Mouse (Mus musculus) stomach, embryonic 16.5 days (tissue): ENCODE data around the gene N4bp1. TPM values are rescaled to one million over a fixed set of nuclear protein-coding genes. Genes with fewer than 3 reads are reported as not detected.
A peak's percentile ranks its signal among the peaks of the same experiment; 100 is the strongest.

Source experiments
- ATAC-seq: fragments of 200-750 bp; cut with Nextera tagmentation; 2 replicates; pipeline ENCODE4 v1.8.0; 2017; ENCODE audit warnings: moderate number of reproducible peaks, moderate TSS enrichment; ENCODE audit not compliant: insufficient read depth, low FRiP score
- H3K27ac ChIP-seq: fragments of 300-500 bp; sonication (generic); 2 replicates; pipeline ENCODE4 v1.5.1; 2014; ENCODE audit warnings: low read length
- H3K27me3 ChIP-seq: fragments of 300-500 bp; sonication (generic); 2 replicates; pipeline ENCODE4 v1.6.1; 2014; ENCODE audit warnings: low read length, control low read depth, mixed read lengths; ENCODE audit not compliant: control insufficient read depth, insufficient read depth
- H3K36me3 ChIP-seq: fragments of 300-500 bp; sonication (generic); 2 replicates; pipeline ENCODE4 v1.6.1; 2014; ENCODE audit warnings: low read length; ENCODE audit not compliant: control insufficient read depth, insufficient read depth
- H3K4me1 ChIP-seq: fragments of 300-500 bp; sonication (generic); 2 replicates; pipeline ENCODE4 v1.6.1; 2014; ENCODE audit warnings: low read length, control low read depth, mixed read lengths; ENCODE audit not compliant: control insufficient read depth, insufficient read depth
- H3K4me2 ChIP-seq: fragments of 300-500 bp; sonication (generic); 2 replicates; pipeline ENCODE4 v1.6.1; 2014; ENCODE audit warnings: low read depth, low read length, mixed read lengths
- H3K4me3 ChIP-seq: fragments of 300-500 bp; sonication (generic); replicated peaks from 2 replicates; pipeline ENCODE4 v1.5.1; 2014; ENCODE audit warnings: mild to moderate bottlenecking, low read length
- H3K9ac ChIP-seq: fragments of 300-500 bp; sonication (generic); 2 replicates; pipeline ENCODE4 v1.6.1; 2014; ENCODE audit warnings: low read length
- H3K9me3 ChIP-seq: fragments of 300-500 bp; sonication (generic); replicated peaks from 2 replicates; pipeline ENCODE4 v1.6.1; 2016; ENCODE audit warnings: low read length, control low read depth; ENCODE audit not compliant: control insufficient read depth
- WGBS: fragments of 180-500 bp; shearing (Covaris S2); extraction: QIAGEN DNeasy Blood & Tissue Kit; methylation state at CpG from one replicate; pipeline ENCODE4 v1.1.7; 2014; 5-methylcytosine and 5-hydroxymethylcytosine counted together
- polyA plus RNA-seq: library from polyadenylated mRNA; unstranded; fragments of >200 nt; fragmentation: Nextera tagmentation; extraction: Ambion mirVana; gene quantifications from 2 replicates; pipeline ENCODE4 v1.2.1, GENCODE M21; 2015

The N4bp1 gene
- polyA plus RNA-seq, 1 experiment from 2014 or later: 6.8 TPM

- no peak overlapping the region for H3K4me3 ChIP-seq
- no peak overlapping the region for H3K27ac ChIP-seq
- H3K27me3 ChIP-seq: no peaks in the 10 kb centered on the region
- no peak overlapping the region for H3K4me2 ChIP-seq
- peaks cover 7% of the 10 kb centered on the region for H3K4me1 ChIP-seq
- H3K9ac ChIP-seq: no peak overlapping the region
- H3K9me3 ChIP-seq: no peaks in the 10 kb centered on the region
- no peak for ATAC-seq
- 69% methylated on average over 8 of the region's 8 CpGs for WGBS
- H3K36me3 ChIP-seq: no peaks in the 10 kb centered on the region
Measured at GRCm38 (mm10) chr8:86779207-86779606, 105.9 kb downstream of the N4bp1 start.

GRCm38 (mm10) chr8:86769945-86770715 is 114.9 kb downstream of the N4bp1 start:
- no peak for ATAC-seq
- H3K4me2 ChIP-seq: no peak overlapping the region
- H3K36me3 ChIP-seq: no peaks in the 10 kb centered on the region
- H3K4me3 ChIP-seq: no peak overlapping the region
- no peak overlapping the region for H3K27ac ChIP-seq
- no peaks in the 10 kb centered on the region for H3K27me3 ChIP-seq
- 78% methylated on average over 1 of the region's 1 CpGs for WGBS
- no peaks in the 10 kb centered on the region for H3K9me3 ChIP-seq
- H3K4me1 ChIP-seq: peaks cover 3% of the 10 kb centered on the region; the same call in 1 of the 2 replicates
- no peak overlapping the region for H3K9ac ChIP-seq

GRCm38 (mm10) chr8:86768499-86768898 is 116.6 kb downstream of the N4bp1 start:
- no peak overlapping the region for H3K4me3 ChIP-seq
- H3K4me1 ChIP-seq: peaks cover 3% of the 10 kb centered on the region; the same call in 1 of the 2 replicates
- WGBS: 50% methylated on average over 5 of the region's 5 CpGs
- peak; percentile 49; the same call in 1 of the 2 replicates for ATAC-seq
- no peaks in the 10 kb centered on the region for H3K9me3 ChIP-seq
- peak overlapping the region; percentile 73; the same call in 1 of the 2 replicates for H3K27ac ChIP-seq
- no peak overlapping the region for H3K4me2 ChIP-seq
- H3K27me3 ChIP-seq: no peaks in the 10 kb centered on the region
- H3K36me3 ChIP-seq: no peaks in the 10 kb centered on the region
- H3K9ac ChIP-seq: no peak overlapping the region

- no peaks in the 10 kb centered on the region for H3K27me3 ChIP-seq
- ATAC-seq: peak; percentile 43; the same call in 1 of the 2 replicates
- WGBS: 81% methylated on average over 9 of the region's 9 CpGs
- no peaks in the 10 kb centered on the region for H3K9me3 ChIP-seq
- no peak overlapping the region for H3K4me2 ChIP-seq
- H3K4me1 ChIP-seq: peaks cover 3% of the 10 kb centered on the region; the same call in 1 of the 2 replicates
- H3K36me3 ChIP-seq: no peaks in the 10 kb centered on the region
- H3K4me3 ChIP-seq: no peak overlapping the region
- peak overlapping the region; percentile 68 for H3K27ac ChIP-seq
- no peak overlapping the region for H3K9ac ChIP-seq
Measured at GRCm38 (mm10) chr8:86766548-86767211, 118.4 kb downstream of the N4bp1 start.

DNA sequence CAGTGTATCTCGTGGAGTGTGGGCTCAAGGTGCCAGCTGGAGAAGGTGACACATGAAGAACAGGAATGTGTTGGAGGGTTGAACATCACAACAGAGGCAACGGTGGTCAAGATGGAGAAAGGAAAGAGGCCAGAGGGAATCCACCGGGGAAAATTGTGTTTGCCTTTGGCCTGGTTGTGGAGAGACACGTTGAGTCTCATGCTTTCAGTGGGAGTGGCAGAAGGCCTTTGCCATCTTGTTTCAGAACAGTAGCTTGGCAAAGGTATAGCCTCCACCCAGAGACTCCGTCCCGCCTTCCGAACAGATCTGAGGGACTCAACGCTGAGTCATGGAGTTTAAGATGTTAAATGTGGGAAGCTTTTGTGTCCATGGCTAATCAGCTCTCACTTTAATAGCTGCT is 119.4 kb downstream of the N4bp1 start:
- H3K4me2 ChIP-seq: no peak overlapping the region
- no peak for ATAC-seq
- peaks cover 3% of the 10 kb centered on the region; the same call in 1 of the 2 replicates for H3K4me1 ChIP-seq
- H3K36me3 ChIP-seq: no peaks in the 10 kb centered on the region
- H3K4me3 ChIP-seq: no peak overlapping the region
- H3K27ac ChIP-seq: peak overlapping the region; percentile 68
- H3K9ac ChIP-seq: no peak overlapping the region
- no peaks in the 10 kb centered on the region for H3K9me3 ChIP-seq
- WGBS: 78% methylated on average over 8 of the region's 8 CpGs
- no peaks in the 10 kb centered on the region for H3K27me3 ChIP-seq

DNA sequence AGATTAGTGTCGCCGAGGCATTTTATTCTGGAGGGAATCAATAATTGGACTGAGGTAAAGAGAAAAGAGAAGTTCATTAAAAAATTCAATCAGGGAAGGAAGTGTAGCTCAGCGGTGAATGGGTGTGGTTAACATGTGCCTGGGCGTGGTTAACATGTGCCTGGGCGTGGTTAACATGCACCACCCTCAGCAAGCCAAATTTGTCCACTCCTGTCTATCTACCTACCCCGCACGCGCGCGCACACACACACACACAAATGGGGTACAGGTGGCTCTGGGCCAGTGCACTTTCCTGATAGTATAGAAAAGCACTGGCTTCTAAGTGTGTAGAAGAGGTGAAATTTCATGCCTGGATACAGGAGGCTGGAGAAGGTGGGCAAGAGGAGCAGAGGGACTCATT is 119.9 kb downstream of the N4bp1 start:
- Histone ChIP-seq H3K4me2 (no peak overlapping the region), H3K9ac (no peak overlapping the region), H3K4me3 (no peak overlapping the region), H3K4me1 (no peaks in the 10 kb centered on the region), H3K27me3 (no peaks in the 10 kb centered on the region), H3K27ac (peak overlapping the region; percentile 35; the same call in 1 of the 2 replicates), H3K36me3 (no peaks in the 10 kb centered on the region), H3K9me3 (no peaks in the 10 kb centered on the region)
- no peak for ATAC-seq
- WGBS: 86% methylated on average over 10 of the region's 10 CpGs

DNA sequence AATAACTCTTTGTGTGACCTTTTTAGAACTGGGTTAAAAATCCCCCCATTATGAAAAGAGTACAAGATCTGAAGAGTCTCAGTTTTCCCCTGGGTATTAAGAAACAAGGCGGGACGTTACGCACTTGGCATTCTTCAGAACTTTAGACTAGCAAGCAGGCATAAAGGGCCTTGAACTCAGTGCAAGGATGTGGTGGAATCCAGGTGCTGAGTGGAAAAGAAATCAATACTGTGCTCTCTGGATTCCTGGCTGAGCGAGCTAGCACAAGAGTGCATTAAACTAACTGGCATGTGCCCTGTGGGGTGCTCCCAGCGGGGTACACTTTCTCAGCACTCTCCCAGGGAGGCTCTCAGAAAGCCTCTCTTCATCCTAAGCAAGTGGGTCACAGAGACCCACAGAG is 122.3 kb downstream of the N4bp1 start:
- Histone ChIP-seq H3K9ac (no peak overlapping the region), H3K9me3 (no peaks in the 10 kb centered on the region), H3K36me3 (no peaks in the 10 kb centered on the region), H3K4me1 (peaks cover 4% of the 10 kb centered on the region; the same call in 1 of the 2 replicates), H3K27me3 (no peaks in the 10 kb centered on the region), H3K4me3 (no peak overlapping the region), H3K27ac (no peak overlapping the region), H3K4me2 (no peak overlapping the region)
- 68% methylated on average over 5 of the region's 5 CpGs for WGBS
- ATAC-seq: no peak

DNA sequence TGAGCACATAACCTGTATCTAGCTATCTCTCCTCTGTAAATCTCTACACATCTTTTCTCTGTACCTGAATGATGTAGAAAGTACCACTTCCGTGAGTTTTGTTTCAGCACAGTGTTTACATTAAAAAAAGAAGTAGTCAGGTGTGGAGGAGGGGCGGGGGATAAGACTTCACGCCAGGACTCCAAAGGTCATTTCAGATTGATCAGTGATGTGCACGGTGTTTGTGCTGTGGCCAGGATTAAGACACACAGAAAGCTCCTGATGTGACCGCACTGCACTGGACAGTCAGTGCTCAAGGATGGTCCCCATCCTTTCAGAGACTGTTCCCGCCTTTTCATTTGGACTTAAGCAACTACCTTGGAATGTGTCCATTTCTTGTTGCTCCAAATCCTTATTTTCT is 124.3 kb downstream of the N4bp1 start:
- 46% methylated on average over 6 of the region's 6 CpGs for WGBS
- no peak for ATAC-seq
- H3K4me2 ChIP-seq: no peak overlapping the region

GRCm38 (mm10) chr8:86759090-86759491 is 126.0 kb downstream of the N4bp1 start:
- H3K9ac ChIP-seq: no peak overlapping the region
- peak overlapping the region; percentile 39; the same call in 1 of the 2 replicates for H3K27ac ChIP-seq
- peaks cover 4% of the 10 kb centered on the region; the same call in 1 of the 2 replicates for H3K4me1 ChIP-seq
- peak; percentile 91 for ATAC-seq
- H3K27me3 ChIP-seq: no peaks in the 10 kb centered on the region
- no peaks in the 10 kb centered on the region for H3K9me3 ChIP-seq
- WGBS: 25% methylated on average over 4 of the region's 4 CpGs
- H3K4me3 ChIP-seq: no peak overlapping the region
- H3K4me2 ChIP-seq: no peak overlapping the region
- H3K36me3 ChIP-seq: no peaks in the 10 kb centered on the region

More for the DNA sequence above, 124.3 kb downstream of the N4bp1 start:
- Histone ChIP-seq H3K36me3 (no peaks in the 10 kb centered on the region), H3K27me3 (no peaks in the 10 kb centered on the region), H3K9me3 (no peaks in the 10 kb centered on the region), H3K4me1 (peaks cover 4% of the 10 kb centered on the region; the same call in 1 of the 2 replicates), H3K27ac (no peak overlapping the region), H3K4me3 (no peak overlapping the region), H3K9ac (no peak overlapping the region)
